Mouse (Mus musculus): ENCODE measurements around the gene Fndc10. TPM values are rescaled to one million over a fixed set of nuclear protein-coding genes. Genes with fewer than 3 reads are reported as not detected.

Fndc10 gene
- polyA plus RNA-seq (2017; shearing (Covaris generic)): 13.4 TPM

DNA sequence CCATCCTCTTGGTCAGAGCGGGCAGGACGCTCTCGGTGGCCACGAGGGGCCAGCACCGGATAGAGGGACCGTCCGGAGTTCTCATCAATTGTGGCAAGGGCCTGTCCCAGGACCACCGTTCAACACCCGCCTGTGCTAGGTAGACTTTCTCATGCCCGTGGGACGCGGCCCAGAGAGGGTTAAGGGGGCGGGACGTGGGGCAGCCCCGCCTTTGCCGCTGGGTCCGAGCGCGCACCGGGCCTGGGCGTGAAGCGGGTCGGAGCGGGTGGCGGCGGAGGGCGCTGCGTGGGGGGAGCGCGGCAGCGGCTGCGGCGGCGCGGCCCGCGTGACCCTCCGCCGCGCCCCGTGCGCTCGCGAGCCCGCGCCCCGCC lies at the start of gene Fndc10:
Gene Fndc10, plus strand, starts transcription at position 232 of the 371 bp plus-strand sequence.

DNA sequence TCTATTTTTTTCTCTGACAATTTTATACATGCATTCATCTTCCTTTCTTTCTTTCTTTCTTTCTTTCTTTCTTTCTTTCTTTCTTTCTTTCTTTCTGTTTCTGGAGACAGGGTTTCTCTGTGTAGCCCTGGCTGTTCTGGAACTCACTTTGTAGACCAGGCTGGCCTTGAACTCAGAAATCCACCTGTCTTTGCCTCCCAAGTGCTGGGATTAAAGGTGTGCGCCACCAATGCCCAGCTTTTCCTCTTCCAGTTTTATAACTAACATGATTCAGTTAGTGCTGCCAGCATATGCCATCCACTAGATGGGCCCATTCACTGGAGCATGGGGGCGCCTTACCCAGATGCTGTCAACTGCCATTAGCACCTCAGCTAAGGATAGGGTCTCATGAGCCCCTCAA lies 48.8 kb upstream of the Fndc10 start, which contains the start of gene Gm10563:
Gene Gm10563, minus strand, starts transcription at position 101 of the 400 bp plus-strand sequence.

DNA sequence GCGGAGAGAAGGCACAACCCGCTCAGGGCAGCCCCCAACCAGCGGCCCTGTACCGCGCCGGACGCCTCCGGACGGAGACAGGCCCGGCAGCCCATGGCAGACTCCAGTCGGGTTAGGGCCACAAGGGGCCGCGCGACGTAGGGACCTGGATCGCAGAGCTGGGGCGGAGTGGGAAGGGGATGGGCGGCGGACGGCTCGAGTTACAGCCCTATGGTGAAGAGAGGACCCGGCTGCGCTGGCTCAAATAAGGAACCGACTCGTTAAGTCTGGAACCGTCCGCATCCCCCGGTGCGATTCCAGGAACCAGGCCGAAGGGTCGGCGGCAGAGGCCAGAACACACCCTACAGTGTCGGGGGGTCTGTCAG lies 41.1 kb upstream of the Fndc10 start, which contains the start of gene Mmp23:
Gene Mmp23, minus strand, starts transcription at position 299 of the 365 bp plus-strand sequence.

DNA sequence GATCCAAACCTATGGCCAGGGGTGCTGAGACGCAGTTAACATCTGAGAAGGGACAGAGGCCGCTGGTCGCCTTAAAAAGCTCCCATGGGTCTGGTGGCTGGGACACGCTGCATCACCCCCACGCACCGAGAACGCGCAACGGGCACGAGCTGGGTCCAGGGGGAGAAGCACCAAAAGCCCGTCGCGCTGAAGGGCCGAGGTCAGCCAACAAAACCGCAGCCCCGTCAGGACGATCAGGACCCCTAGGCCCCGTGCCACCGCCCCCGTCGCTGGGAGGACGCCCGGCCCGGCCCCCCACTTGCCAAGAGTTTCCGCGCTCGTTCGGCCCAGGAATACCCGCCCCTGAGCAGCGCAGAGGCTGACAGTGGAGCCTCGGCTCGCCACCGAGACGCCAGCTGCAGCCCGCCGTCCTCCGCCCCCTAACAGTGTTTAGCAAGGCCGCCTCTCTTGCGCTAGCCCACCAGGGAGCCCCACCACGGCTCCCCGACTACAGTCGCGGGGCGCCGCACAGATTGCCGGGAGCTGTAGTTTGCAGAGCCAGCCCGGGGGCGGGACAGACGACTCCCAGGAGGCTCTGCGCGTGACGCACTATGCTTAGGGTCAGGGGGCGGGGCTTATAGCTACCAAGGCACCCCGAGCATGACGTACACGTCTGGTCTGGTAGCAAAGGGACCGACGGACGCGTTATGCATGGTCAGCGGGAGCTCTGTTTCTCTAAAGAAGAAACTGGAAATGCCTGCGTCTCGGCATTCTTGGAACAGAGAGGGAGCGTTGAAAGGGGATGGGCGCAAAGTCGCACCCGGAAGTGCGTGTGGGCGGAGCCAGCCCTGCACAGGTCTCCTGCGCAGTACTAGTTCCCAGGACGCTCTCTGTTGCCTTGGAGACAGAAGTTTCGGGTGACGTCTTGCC lies 25.2 kb upstream of the Fndc10 start, which contains the start of gene Mib2:
Gene Mib2, minus strand, starts transcription at position 510 of the 909 bp plus-strand sequence.

DNA sequence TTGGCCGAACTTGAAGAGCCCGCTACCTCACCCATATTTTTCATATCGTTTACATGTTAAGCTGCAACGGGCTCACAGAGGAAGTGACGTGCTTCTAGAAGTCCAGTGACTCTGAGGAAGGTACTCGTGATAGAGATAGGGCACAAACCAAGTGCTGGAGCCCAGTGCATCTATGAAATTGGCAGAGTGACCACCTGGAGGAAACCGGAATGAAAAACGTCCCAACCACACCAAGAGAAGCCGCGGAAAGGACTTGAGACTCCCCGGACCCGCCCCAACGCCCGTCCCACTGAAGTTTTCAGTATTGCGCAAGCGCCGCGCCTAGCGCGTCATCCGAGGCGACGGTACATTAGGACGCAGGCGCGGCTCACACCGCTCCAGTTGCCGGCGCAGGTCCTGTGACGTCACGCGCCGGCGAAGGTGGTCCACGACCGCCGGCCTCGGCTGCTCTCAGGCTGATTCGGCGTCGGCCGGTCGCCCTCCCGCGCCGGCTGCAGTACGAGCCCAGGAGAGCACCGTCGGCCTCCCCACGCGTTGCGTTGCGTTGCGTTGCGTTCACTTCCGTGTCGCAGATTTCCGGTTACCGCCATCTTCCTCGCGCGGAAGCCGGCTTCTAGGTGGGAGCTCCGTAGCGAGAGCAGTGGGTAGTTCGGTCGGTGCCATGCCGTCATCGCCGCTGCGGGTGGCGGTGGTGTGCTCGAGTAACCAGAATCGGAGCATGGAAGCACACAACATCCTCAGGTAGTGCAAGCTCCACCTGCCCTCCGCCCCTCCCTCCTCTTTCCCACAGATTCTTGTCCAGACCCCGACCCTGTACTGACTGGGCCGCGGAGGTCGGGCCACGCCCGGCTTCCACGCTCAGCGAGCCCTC lies 10.8 kb downstream of the Fndc10 start, which contains the start of gene Ssu72:
Gene Ssu72, plus strand, starts transcription at position 80 of the 871 bp plus-strand sequence.

DNA sequence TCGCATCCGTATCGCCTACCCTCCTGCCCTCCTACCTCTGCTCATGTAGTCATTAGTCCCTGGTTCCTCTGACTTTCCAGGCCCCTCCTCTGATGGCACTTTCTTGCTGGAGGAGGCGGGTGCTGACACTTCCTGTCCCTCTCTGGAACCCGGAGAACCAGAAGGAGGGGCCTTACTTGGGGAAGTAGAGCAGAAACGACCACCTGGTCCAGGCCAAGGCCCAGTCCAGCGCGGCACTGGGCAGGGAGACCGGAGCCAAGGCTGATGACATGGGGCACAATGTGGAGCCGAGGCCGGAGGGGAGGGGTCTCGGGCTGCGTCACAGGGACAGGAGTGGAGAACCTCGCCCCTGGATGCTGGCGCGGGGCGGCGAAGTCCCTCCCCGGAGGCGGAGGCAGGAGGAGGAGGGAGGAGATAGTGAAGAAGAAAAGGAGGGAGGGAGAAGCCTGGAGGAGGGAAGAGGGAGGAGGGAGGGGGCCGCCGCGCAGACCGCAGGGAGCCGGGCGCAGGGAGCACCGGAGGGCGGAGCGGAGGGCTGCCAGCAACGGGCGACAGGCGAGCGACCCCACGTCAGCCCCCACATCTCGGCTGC lies 40.3 kb downstream of the Fndc10 start, which contains the start of gene Tmem240:
Gene Tmem240, plus strand, starts transcription at position 451 of the 592 bp plus-strand sequence.

Other genes with a start within 250 kb of the Fndc10 start
- not detected for gene Tmem52, start 225.2 kb upstream of the Fndc10 start, polyA plus RNA-seq (2017; shearing (Covaris generic))
- gene Gnb1, start 203.0 kb upstream of the Fndc10 start, polyA plus RNA-seq (2017; shearing (Covaris generic)): 416 TPM
- 101 TPM for gene Nadk, start 132.0 kb upstream of the Fndc10 start, polyA plus RNA-seq (2017; shearing (Covaris generic))
- 25.7 TPM for gene Slc35e2, start 92.9 kb upstream of the Fndc10 start, polyA plus RNA-seq (2017; shearing (Covaris generic))
- gene Cdk11b, start 69.5 kb upstream of the Fndc10 start, polyA plus RNA-seq (2017; shearing (Covaris generic)): 317 TPM
- not detected for gene Gm10563, start 48.9 kb upstream of the Fndc10 start, polyA plus RNA-seq (2017; shearing (Covaris generic))
- gene Mmp23, start 41.0 kb upstream of the Fndc10 start, polyA plus RNA-seq (2017; shearing (Covaris generic)): not detected
- gene Mib2, start 25.1 kb upstream of the Fndc10 start, polyA plus RNA-seq (2017; shearing (Covaris generic)): 55.2 TPM
- 96.5 TPM for gene Ssu72, start 10.5 kb downstream of the Fndc10 start, polyA plus RNA-seq (2017; shearing (Covaris generic))
- gene Tmem240, start 40.5 kb downstream of the Fndc10 start, polyA plus RNA-seq (2017; shearing (Covaris generic)): 0.57 TPM
- 104 TPM for gene Atad3a, start 66.8 kb downstream of the Fndc10 start, polyA plus RNA-seq (2017; shearing (Covaris generic))
- gene Vwa1, start 80.4 kb downstream of the Fndc10 start, polyA plus RNA-seq (2017; shearing (Covaris generic)): not detected
- gene Tmem88b, start 91.5 kb downstream of the Fndc10 start, polyA plus RNA-seq (2017; shearing (Covaris generic)): not detected
- gene Ankrd65, start 96.1 kb downstream of the Fndc10 start, polyA plus RNA-seq (2017; shearing (Covaris generic)): not detected
- gene Mrpl20, start 108.5 kb downstream of the Fndc10 start, polyA plus RNA-seq (2017; shearing (Covaris generic)): 62.8 TPM
- 444 TPM for gene Ccnl2, start 118.1 kb downstream of the Fndc10 start, polyA plus RNA-seq (2017; shearing (Covaris generic))
- gene Aurkaip1, start 136.9 kb downstream of the Fndc10 start, polyA plus RNA-seq (2017; shearing (Covaris generic)): 116 TPM
- gene Mxra8, start 145.3 kb downstream of the Fndc10 start, polyA plus RNA-seq (2017; shearing (Covaris generic)): 2.1 TPM
- 117 TPM for gene Dvl1, start 153.1 kb downstream of the Fndc10 start, polyA plus RNA-seq (2017; shearing (Covaris generic))
- 0.55 TPM for gene Tas1r3, start 169.0 kb downstream of the Fndc10 start, polyA plus RNA-seq (2017; shearing (Covaris generic))
- gene Cptp, start 175.1 kb downstream of the Fndc10 start, polyA plus RNA-seq (2017; shearing (Covaris generic)): 3.0 TPM
- gene Ints11, start 175.2 kb downstream of the Fndc10 start, polyA plus RNA-seq (2017; shearing (Covaris generic)): 80.6 TPM
- gene Pusl1, start 197.4 kb downstream of the Fndc10 start, polyA plus RNA-seq (2017; shearing (Covaris generic)): 41.9 TPM
- 34.2 TPM for gene Acap3, start 197.5 kb downstream of the Fndc10 start, polyA plus RNA-seq (2017; shearing (Covaris generic))
- 185 TPM for gene Ube2j2, start 249.5 kb downstream of the Fndc10 start, polyA plus RNA-seq (2017; shearing (Covaris generic))